Mouse (Mus musculus) hindbrain, embryonic 10.5 days (tissue): ENCODE results near the gene Gatad1. TPM values are rescaled to one million over a fixed set of nuclear protein-coding genes. Genes with fewer than 3 reads are reported as not detected.
"Not testable (repeated sequence)": the region's sequence is repeated elsewhere in the genome, so short reads cannot be mapped to it uniquely, and the experiment has no call there.

Source experiments
- DNase-seq: peaks from one replicate; pipeline ENCODE4 v3.0.0-alpha.2; 2017; ENCODE audit warnings: low spot score
- H3K27ac ChIP-seq: fragments of 300-500 bp; sonication (generic); 2 replicates; pipeline ENCODE4 v1.5.1; 2016; ENCODE audit warnings: mild to moderate bottlenecking, moderate library complexity
- H3K27me3 ChIP-seq: fragments of 300-500 bp; sonication (generic); 2 replicates; pipeline ENCODE4 v1.6.1; 2016; ENCODE audit warnings: mild to moderate bottlenecking; ENCODE audit not compliant: poor library complexity, insufficient read depth, severe bottlenecking
- H3K36me3 ChIP-seq: fragments of 300-500 bp; sonication (generic); 2 replicates; pipeline ENCODE4 v1.6.1; 2016; ENCODE audit warnings: mild to moderate bottlenecking, moderate library complexity
- H3K4me1 ChIP-seq: fragments of 300-500 bp; sonication (generic); replicated peaks from 2 replicates; pipeline ENCODE4 v1.6.1; 2016; ENCODE audit warnings: mild to moderate bottlenecking
- H3K4me3 ChIP-seq: fragments of 300-500 bp; sonication (generic); 2 replicates; pipeline ENCODE4 v1.5.1; 2016; ENCODE audit warnings: mild to moderate bottlenecking, moderate library complexity
- H3K9me3 ChIP-seq: fragments of 300-500 bp; sonication (generic); 2 replicates; pipeline ENCODE4 v1.6.1; 2016; ENCODE audit warnings: mild to moderate bottlenecking, moderate library complexity
- WGBS: fragments of 180-500 bp; shearing (Covaris S2); methylation state at CpG from one replicate; pipeline ENCODE4 v1.1.7; 2016; 5-methylcytosine and 5-hydroxymethylcytosine counted together
- polyA plus RNA-seq: library from polyadenylated mRNA; unstranded; fragments of >200 nt; fragmentation: Nextera tagmentation; extraction: Ambion mirVana; gene quantifications from 2 replicates; pipeline ENCODE4 v1.2.1, GENCODE M21; 2016

Gene Gatad1
- polyA plus RNA-seq, 1 experiment from 2014 or later = 76.4 TPM

GRCm38 (mm10) chr5:3631512-3632271 lies 25.3 kb downstream of the Gatad1 start:
- 57% methylated on average over 16 of the region's 16 CpGs for WGBS
- H3K9me3 ChIP-seq = no peaks in the 10 kb centered on the region
- DNase-seq = no peak
- H3K27me3 ChIP-seq = no peaks in the 10 kb centered on the region
- no peak overlapping the region for H3K4me3 ChIP-seq
- no peaks in the 10 kb centered on the region for H3K4me1 ChIP-seq
- no peak overlapping the region for H3K27ac ChIP-seq
- peaks cover 62% of the 10 kb centered on the region for H3K36me3 ChIP-seq

- H3K27ac ChIP-seq = no peak overlapping the region
- H3K4me1 ChIP-seq = no peaks in the 10 kb centered on the region
- H3K4me3 ChIP-seq = no peak overlapping the region
- no peaks in the 10 kb centered on the region for H3K9me3 ChIP-seq
- DNase-seq = no peak
- H3K27me3 ChIP-seq = no peaks in the 10 kb centered on the region
- peaks cover 61% of the 10 kb centered on the region for H3K36me3 ChIP-seq
- 94% methylated on average over 5 of the region's 5 CpGs for WGBS
These were observed 26.9 kb downstream of the Gatad1 start for GRCm38 (mm10) chr5:3630055-3630454.

GRCm38 (mm10) chr5:3620486-3620885 lies 36.5 kb downstream of the Gatad1 start:
- no peak overlapping the region for H3K27ac ChIP-seq
- peaks cover 53% of the 10 kb centered on the region for H3K36me3 ChIP-seq

GRCm38 (mm10) chr5:3611835-3612234 lies 45.1 kb downstream of the Gatad1 start:
- peaks cover 63% of the 10 kb centered on the region for H3K36me3 ChIP-seq
- not testable (repeated sequence) for H3K27me3 ChIP-seq, DNase-seq, H3K4me1 ChIP-seq, H3K9me3 ChIP-seq, H3K4me3 ChIP-seq, H3K27ac ChIP-seq
- 91% methylated on average over 2 of the region's 2 CpGs for WGBS

More at GRCm38 (mm10) chr5:3620486-3620885, 36.5 kb downstream of the Gatad1 start:
- no peaks in the 10 kb centered on the region for H3K27me3 ChIP-seq
- H3K9me3 ChIP-seq = no peaks in the 10 kb centered on the region
- 76% methylated on average over 7 of the region's 7 CpGs for WGBS
- H3K4me3 ChIP-seq = no peak overlapping the region
- DNase-seq = no peak
- H3K4me1 ChIP-seq = no peaks in the 10 kb centered on the region

- Histone ChIP-seq H3K4me3 (no peak overlapping the region), H3K36me3 (peaks cover 66% of the 10 kb centered on the region), H3K27ac (no peak overlapping the region), H3K27me3 (no peaks in the 10 kb centered on the region), H3K9me3 (peaks cover 5% of the 10 kb centered on the region), H3K4me1 (no peaks in the 10 kb centered on the region)
- 94% methylated on average over 7 of the region's 7 CpGs for WGBS
- no peak for DNase-seq
These were observed 47.7 kb downstream of the Gatad1 start for GRCm38 (mm10) chr5:3609241-3609640.

GRCm38 (mm10) chr5:3607114-3607513 lies 49.9 kb downstream of the Gatad1 start:
- Histone ChIP-seq H3K4me3 (no peak overlapping the region), H3K36me3 (peaks cover 61% of the 10 kb centered on the region), H3K27me3 (no peaks in the 10 kb centered on the region), H3K4me1 (no peaks in the 10 kb centered on the region), H3K27ac (no peak overlapping the region), H3K9me3 (peaks cover under 1% of the 10 kb centered on the region; the same call in 1 of the 2 replicates)
- DNase-seq = no peak
- WGBS = 97% methylated on average over 9 of the region's 9 CpGs

- Histone ChIP-seq H3K36me3 (peaks cover 16% of the 10 kb centered on the region), H3K4me3 (no peak overlapping the region), H3K27ac (no peak overlapping the region), H3K27me3 (no peaks in the 10 kb centered on the region), H3K9me3 (no peaks in the 10 kb centered on the region), H3K4me1 (peaks cover 6% of the 10 kb centered on the region)
- no peak for DNase-seq
- 89% methylated on average over 3 of the region's 3 CpGs for WGBS
These were observed 56.2 kb downstream of the Gatad1 start for GRCm38 (mm10) chr5:3600790-3601189.

- DNase-seq = no peak
- Histone ChIP-seq H3K27me3 (no peaks in the 10 kb centered on the region), H3K4me1 (peaks cover 8% of the 10 kb centered on the region), H3K9me3 (no peaks in the 10 kb centered on the region), H3K4me3 (no peak overlapping the region), H3K36me3 (peaks cover 11% of the 10 kb centered on the region), H3K27ac (no peak overlapping the region)
- WGBS = 84% methylated on average over 1 of the region's 1 CpGs
These were observed 56.7 kb downstream of the Gatad1 start for GRCm38 (mm10) chr5:3600298-3600697.

- H3K4me3 ChIP-seq = no peak overlapping the region
- H3K27ac ChIP-seq = no peak overlapping the region
- H3K36me3 ChIP-seq = 0 out of 2 replicates have a peak, but pooled peaks cover under 1% of the 10 kb centered on the region
- H3K4me1 ChIP-seq = peaks cover 15% of the 10 kb centered on the region
- H3K27me3 ChIP-seq = no peaks in the 10 kb centered on the region
- 93% methylated on average over 5 of the region's 5 CpGs for WGBS
- no peak for DNase-seq
- H3K9me3 ChIP-seq = no peaks in the 10 kb centered on the region
These were observed 58.2 kb downstream of the Gatad1 start for GRCm38 (mm10) chr5:3598766-3599165.

GRCm38 (mm10) chr5:3597171-3597570 lies 59.8 kb downstream of the Gatad1 start:
- H3K27me3 ChIP-seq = no peaks in the 10 kb centered on the region
- H3K4me1 ChIP-seq = peaks cover 15% of the 10 kb centered on the region
- no peak for DNase-seq
- peak overlapping the region; percentile 85 for H3K4me3 ChIP-seq
- H3K9me3 ChIP-seq = no peaks in the 10 kb centered on the region
- no peak overlapping the region for H3K27ac ChIP-seq
- H3K36me3 ChIP-seq = 0 out of 2 replicates have a peak, but pooled peaks cover 3% of the 10 kb centered on the region

- no peaks in the 10 kb centered on the region for H3K27me3 ChIP-seq
- peak within 1 kb of the TSS; percentile 85 for H3K4me3 ChIP-seq
- H3K27ac ChIP-seq = peak within 1 kb of the TSS; percentile 88
- H3K4me1 ChIP-seq = peaks cover 15% of the 10 kb centered on the region
- DNase-seq = peak; percentile 77
- H3K36me3 ChIP-seq = peaks cover 10% of the 10 kb centered on the region
- no peaks in the 10 kb centered on the region for H3K9me3 ChIP-seq
- WGBS = under 1% methylated on average over 31 of the region's 31 CpGs
These were observed 60.6 kb downstream of the Gatad1 start, which contains the start of gene Rbm48 for GRCm38 (mm10) chr5:3596399-3596766. Gene Rbm48 (minus strand): TSS chr5:3596585.

- Histone ChIP-seq H3K36me3 (peaks cover 15% of the 10 kb centered on the region), H3K27ac (peak within 1 kb of the TSS; percentile 88), H3K4me3 (peak within 1 kb of the TSS; percentile 85), H3K4me1 (peaks cover 15% of the 10 kb centered on the region), H3K9me3 (no peaks in the 10 kb centered on the region), H3K27me3 (no peaks in the 10 kb centered on the region)
- DNase-seq = peak; percentile 95
- WGBS = under 1% methylated on average over 50 of the region's 50 CpGs
These were observed 61.1 kb downstream of the Gatad1 start, which contains the start of gene Pex1 for GRCm38 (mm10) chr5:3595693-3596398. Gene Pex1 (plus strand): TSS chr5:3596066.
